Mouse (Mus musculus): ENCODE results near the gene D17Wsu92e.
"Not testable (repeated sequence)": the region's sequence is repeated elsewhere in the genome, so short reads cannot be mapped to it uniquely, and the experiment has no call there.

The D17Wsu92e gene

GRCm38 (mm10) chr17:27820568-27821406 is at the start of gene D17Wsu92e:
TSS of gene D17Wsu92e (minus strand) at chr17:27820648.
- peak; percentile 99 for DNase-seq (ENCODE audit: low spot score)

DNA sequence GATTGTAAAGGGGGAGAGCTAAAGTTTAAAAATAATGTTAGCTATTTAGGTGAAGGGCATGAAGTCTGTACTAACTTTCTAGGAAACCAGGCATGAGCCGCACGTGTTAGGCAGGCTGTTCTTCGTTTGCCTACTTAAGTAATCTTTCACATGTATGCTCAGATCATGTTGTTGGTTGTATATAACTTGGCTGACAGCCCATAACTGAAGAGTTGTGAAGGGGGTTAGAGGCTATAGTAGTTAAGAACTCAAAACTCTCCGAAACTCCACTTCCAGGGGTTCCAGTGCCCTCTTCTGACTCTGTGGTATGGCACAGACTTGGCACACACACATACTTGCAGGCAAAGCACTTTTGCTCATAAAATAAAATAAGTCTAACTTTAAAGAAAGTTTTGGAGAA is 46.3 kb upstream of the D17Wsu92e start:
- DNase-seq (ENCODE audit: low spot score), result no peak

GRCm38 (mm10) chr17:27865461-27865860 is 45.0 kb upstream of the D17Wsu92e start:
- DNase-seq (ENCODE audit: low spot score), result no peak

DNA sequence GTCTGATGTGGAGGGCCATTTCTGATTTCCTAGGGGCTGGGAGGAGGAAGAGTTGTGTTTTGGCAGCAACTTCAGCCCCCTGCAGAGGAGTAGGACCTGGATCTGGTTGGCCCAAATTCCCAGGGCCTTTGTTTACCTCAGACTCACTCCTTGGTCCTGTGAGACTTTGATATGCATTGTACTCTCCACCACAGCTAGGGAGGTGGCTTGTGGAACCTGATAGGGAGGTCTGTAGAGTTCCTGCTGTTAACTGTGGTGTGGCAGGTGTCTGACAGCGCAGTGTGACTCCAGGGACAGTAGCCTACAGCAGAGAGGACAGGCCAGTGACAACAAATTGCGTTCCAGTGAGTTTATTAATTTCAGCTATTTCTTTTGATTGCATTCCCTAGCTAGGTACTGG is 38.7 kb upstream of the D17Wsu92e start:
- no peak for DNase-seq (ENCODE audit: low spot score)

DNA sequence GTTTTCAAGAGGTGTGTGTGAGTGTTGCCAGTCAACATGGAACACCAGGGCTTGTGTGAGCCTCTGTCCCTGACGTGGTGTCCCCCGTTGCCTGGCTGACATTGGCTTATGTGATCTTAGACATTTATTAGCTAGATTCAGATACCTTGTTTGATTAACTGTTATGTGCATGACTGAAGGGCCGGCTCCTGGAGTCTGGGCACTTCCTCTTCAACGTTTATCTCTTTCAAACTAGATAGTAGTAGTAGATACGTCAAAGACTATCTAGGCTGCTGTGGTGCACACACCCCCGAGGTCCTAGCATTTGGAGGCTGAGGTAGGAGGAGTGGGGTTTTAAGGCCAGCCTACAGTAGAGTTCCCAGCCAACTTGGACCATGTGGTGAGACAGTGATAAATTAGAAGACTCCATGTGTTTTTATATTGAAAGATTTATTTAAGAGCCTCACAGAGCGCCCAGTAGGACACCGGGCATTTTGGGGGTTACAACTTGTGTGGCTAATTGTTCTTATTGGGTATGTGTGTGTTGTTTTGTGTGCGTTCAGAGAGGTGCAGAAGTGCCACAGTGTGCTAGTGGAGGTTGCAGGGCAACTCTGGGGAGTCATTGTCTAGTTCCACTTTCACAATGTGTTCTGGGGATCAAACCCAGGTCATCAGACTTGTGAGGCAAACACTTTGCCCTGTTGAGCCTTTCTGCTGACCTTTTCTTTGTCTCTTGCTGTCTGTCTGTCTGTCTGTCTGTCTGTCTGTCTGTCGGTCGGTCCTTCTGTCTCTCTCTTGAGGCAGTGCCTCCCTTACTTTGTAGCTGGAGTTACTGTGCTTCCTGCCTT is 37.4 kb upstream of the D17Wsu92e start:
- DNase-seq (ENCODE audit: low spot score), result no peak

GRCm38 (mm10) chr17:27856798-27857648 is 36.6 kb upstream of the D17Wsu92e start:
- DNase-seq (ENCODE audit: low spot score), result peak; percentile 68

DNA sequence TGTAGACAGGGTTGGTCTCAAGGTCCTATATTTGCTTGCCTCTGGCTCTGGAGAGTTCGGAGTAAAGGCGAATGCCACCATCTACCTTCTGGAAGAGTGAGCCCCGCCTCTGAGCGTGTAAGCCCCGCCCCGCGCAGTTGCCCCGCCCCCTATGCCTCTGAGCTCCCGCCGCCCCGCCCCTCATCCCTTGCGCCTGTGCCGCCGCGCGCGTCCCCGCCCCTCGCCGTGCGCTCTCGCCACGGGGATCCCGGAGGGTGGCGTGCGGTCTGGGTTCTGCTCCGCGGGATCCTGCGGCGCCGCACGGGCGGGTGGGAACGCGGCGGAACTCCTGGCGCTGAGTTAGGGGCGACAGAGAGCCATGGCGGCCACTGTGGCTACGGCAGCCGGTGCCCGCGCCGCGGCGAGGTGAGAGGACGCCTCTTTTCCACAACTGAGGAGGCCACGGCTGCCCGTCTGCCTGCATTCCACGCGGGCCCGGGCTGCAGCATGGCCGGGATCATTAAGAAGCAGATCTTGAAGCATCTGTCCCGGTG is 35.9 kb upstream of the D17Wsu92e start, which contains the start of gene Uhrf1bp1:
Gene Uhrf1bp1, plus strand, starts transcription at position 177 of the 533 bp plus-strand sequence.
- DNase-seq (ENCODE audit: low spot score), result peak; percentile 78

DNA sequence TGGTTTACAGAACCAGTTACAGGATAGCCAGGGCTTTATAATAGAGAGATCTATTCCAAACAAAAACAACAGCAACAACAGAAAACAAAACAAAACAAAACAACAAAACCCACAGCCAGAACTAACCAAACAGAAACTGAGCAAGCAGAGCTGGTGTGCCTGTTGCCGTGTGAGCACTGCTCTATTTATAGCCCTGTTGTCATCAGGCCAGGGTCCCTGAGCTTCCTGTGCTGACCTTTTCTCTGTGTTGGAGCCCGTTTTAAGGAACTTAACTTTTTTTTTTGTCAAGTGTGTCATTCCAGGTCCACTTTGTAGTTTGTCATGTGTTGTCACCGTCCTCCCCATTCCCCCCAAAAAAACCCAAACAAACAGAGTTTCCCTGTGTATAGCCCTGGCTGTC is 30.6 kb upstream of the D17Wsu92e start:
- DNase-seq (ENCODE audit: low spot score), result no peak

GRCm38 (mm10) chr17:27848351-27848750 is 27.9 kb upstream of the D17Wsu92e start:
- no peak for DNase-seq (ENCODE audit: low spot score)

DNA sequence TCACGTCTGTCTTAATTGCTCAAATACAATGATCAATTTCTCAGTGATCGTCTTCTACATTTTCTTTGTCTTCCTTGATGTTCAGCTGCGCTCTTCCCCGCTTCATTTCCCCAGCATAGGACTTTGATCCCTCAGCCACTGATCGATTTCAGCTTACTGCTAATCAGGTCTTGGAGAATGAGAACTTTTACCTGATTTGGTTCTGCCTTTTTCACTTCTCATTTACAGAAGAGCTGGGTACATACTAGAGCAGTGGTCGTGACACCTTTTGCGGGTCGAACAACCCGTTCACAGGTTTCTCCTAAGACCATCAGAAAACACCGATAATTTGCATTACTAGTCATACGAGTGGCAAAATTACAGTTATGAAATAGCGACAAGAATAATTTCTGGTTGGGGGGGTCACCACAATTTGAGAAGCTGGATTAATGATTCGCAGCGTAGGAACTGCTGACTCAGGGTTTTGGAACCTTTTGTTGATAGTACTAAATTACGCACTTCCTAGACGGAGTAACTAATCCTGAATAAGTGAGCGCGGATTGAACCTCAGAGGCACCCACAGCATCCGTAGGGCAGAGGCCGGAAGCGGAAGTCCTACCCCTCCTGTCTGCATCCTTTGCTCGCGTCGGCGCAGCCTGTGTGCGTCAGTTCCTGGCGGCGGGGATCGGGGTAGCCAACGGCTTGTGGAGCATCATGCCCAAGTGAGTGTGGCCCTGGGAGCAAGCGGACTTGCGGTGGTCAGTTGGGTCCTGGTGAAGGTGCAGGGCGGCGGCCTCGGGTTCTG is 19.2 kb upstream of the D17Wsu92e start:
- peak; percentile 99 for DNase-seq (ENCODE audit: low spot score)

GRCm38 (mm10) chr17:27837850-27838249 is 17.4 kb upstream of the D17Wsu92e start, which contains the start of gene Snrpc:
TSS of gene Snrpc (plus strand) at chr17:27838150.
- DNase-seq (ENCODE audit: low spot score), result not testable (repeated sequence)

DNA sequence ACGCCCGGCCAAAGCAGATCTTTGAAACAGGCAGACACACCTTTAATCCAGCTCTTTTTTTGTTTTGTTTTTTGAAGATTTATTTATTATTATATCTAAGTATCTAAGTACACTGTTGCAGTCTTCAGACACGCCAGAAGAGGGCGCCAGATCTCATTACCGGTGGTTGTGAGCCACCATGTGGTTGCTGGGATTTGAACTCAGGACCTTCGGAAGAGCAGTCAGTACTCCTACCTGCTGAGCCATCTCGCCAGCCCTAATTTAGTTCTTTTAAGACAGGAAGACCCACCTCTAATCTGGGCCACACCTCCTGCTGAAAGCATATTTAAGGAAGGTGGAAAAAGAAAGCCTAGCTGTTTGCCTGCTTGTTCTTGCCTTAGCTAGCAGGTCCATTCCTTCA is 10.0 kb upstream of the D17Wsu92e start:
- DNase-seq (ENCODE audit: low spot score), result peak; percentile 20

DNA sequence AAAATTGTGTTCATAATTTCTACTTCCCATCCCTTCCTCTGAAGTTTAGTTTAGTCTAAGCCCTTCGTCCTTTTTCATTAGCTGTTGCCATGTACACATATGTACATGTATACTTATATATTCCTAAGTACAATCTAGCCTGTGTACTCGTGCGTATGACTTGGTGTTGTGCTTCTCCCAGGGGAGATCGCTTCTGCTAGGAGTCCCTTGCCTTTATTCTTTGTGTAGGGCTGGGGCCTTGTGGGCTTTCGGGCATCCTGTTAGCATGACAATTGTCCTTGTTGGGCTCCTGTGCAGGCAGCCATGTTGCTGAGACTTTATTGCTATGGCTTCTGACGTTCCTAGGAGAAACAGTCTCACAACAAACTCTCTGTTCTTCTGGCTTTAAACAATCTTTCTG is 7.1 kb upstream of the D17Wsu92e start:
- peak; percentile 14 for DNase-seq (ENCODE audit: low spot score)

DNA sequence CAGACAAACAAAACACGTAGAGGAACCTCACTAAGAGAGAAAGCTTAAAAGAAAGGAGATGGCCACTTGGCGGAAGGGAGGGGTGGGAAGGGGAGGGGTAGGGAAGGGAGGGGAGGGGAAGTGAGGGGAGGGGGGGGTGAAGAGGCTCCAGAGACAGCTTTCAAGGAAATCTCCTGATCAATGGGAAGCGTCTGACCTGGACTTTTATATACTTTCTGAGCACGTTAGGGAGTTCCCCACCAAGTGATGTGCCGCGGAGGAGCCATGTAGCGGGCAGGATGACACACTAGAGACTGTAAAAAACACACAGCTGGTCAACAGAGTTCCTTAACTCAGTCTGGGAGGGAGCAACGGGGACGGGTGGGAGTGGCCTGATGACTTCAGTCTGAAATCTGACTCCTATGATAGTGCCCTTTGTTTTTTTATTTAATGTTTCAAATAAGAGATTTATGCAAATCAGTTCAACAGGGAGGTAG is 6.5 kb upstream of the D17Wsu92e start:
- DNase-seq (ENCODE audit: low spot score), result peak; percentile 76

- peak; percentile 80 for DNase-seq (ENCODE audit: low spot score)
These were observed 5.8 kb upstream of the D17Wsu92e start for GRCm38 (mm10) chr17:27825984-27826905.

DNA sequence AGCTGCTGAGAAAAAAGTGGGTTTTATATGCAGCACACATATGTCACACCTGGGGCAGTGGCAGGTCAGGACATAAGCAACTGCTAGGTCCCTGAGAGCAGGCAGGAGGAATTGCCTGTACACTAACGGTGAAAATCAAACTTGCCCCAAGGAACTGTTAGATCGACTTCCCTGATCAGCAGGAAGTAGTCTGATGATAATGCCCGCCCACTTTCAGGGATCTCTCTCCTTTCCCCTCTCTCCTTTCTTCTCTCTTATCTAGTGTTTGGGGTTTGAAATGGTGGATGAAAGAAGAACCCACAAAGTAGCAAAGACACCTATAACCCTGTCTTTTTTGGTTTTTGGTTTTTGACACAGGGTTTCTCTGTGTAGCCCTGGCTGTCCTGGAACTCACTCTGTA is 5.1 kb upstream of the D17Wsu92e start:
- DNase-seq (ENCODE audit: low spot score), result no peak

DNA sequence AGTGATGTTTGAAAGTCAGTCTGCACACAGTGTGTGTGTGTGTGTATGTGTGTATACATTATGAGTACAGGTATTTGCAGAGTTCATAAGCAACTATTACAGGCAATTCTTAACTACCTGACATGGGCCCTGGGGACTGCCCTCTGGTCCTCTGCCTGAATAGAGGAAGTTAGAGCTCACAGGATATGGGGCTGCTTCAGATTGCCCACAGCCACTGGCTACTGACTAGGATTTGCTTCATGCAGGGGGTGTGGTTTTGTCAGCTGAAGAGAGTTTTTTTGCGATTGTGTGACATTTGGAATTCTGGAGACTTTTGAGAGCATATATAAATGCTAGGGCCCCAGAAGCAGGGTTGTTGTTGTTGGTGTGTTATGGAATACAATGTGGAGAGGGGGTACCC is 4.5 kb upstream of the D17Wsu92e start:
- no peak for DNase-seq (ENCODE audit: low spot score)

- no peak for DNase-seq (ENCODE audit: low spot score)
These were observed 2.9 kb upstream of the D17Wsu92e start for GRCm38 (mm10) chr17:27823142-27823905.

Measured in embryo, embryonic 10 days (tissue).